Mouse (Mus musculus): ENCODE data around the gene Ccnk.

DNA sequence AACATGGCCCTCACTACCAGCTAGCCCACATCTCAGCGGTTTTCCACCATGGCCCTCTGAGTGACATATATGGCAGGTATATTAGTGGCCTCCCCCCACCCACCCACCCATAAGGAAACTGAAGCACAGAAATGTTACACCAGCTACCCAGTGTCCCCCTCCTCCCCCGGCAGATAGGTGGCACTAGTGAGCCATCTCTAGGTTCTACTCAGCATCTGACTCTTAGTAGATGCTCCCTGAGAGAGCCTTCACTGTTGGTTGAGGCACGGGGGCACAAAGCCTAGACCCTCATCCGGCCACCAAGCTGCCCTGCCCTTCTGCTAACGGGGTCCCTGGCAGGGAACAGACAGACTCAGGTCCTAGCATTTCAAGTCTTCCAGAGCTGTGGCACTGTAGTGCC lies 38.2 kb downstream of the Ccnk start:
- TF ChIP-seq POLR2A (IDR thresholded peaks at IDR 0.05; ENCODE audit: control insufficient read depth, low read depth, low read length) (no peak), CTCF (IDR thresholded peaks at IDR 0.05; ENCODE audit: control insufficient read depth, insufficient read depth, insufficient replicate concordance, low read depth, low read length) (peak; percentile 40; the same call in 1 of the 2 replicates)

Data from testis, adult 2 months (tissue).